Mouse (Mus musculus) heart, postnatal 4 days (tissue): Measurements from ENCODE around the gene Neu2. TPM values are rescaled to one million over a fixed set of nuclear protein-coding genes. Genes with fewer than 3 reads are reported as not detected.

Experiments
- DNase-seq: peaks from one replicate; pipeline ENCODE4 v3.0.0; 2021
- total RNA-seq, 2 experiments: library from RNA; stranded (reverse); gene quantifications; 2 replicates each; pipeline ENCODE4 v1.2.3; 2021

Neu2 gene
- total RNA-seq, 2 experiments from 2014 or later: not detected

DNA sequence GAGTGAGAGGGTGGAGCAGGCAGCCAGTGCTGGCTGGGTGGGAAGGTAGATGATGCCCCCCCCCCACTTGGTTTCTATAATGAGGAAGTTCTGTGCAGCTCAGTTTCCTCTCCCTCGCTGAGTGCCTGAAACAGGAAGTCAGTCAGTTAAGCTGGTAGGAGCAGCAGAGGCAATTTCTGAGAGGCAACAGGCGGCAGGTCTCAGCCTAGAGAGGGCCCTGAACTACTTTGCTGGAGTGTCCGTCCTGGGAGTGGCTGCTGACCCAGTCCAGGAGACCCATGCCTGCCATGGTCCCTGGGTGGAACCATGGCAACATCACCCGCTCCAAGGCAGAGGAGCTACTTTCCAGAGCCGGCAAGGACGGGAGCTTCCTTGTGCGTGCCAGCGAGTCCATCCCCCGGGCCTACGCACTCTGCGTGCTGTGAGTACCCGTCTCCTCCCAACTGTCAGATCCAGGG is 110.6 kb downstream of the Neu2 start, which contains the start of gene Inpp5d:
Gene Inpp5d (plus strand): TSS at position 102 of the 458 bp plus-strand sequence.
- DNase-seq: peak; percentile 24

DNA sequence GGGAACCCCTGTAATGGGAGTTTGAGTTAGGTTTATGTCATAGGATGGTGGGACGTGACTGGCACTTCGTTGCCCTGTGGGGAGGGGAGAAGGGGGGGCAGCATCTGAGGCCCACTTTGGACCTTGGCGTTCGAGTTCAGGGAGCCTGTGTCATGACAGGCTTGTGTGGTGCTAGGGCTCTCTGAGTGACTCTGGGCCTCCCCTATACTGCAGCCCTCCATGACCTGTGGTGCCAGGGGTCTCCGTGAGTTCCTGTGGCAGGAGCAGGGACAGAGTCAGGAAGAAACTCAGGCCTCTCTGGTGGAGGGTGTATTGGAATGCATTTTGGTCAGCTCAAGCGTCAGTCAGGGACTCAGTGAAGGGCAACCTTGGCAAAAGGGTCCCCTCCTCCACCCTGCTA is 111.0 kb downstream of the Neu2 start:
- no peak for DNase-seq

- no peak for DNase-seq
Measured at GRCm38 (mm10) chr1:87621146-87621857, 111.6 kb downstream of the Neu2 start.

DNA sequence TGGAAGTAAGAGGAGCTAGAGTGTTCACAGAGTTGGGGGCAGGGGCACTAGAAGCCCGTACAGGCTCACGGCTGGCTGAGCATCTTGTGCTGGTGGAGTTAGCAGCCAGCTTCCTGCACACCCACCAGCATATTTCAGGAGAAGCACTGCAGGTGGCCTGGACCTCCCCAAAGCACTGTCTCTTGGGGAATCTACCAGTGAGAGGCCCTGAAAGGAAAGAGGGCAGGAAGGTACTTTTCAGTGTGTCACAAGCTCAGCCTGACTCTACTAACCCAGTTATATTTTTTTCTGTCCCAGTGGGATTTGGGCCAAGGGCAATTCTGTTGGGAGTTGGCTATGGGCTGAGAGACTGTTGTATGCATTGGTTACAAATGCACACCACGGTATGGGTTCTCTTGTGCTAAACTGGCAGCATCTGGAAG is 112.2 kb downstream of the Neu2 start:
- DNase-seq: no peak

DNA sequence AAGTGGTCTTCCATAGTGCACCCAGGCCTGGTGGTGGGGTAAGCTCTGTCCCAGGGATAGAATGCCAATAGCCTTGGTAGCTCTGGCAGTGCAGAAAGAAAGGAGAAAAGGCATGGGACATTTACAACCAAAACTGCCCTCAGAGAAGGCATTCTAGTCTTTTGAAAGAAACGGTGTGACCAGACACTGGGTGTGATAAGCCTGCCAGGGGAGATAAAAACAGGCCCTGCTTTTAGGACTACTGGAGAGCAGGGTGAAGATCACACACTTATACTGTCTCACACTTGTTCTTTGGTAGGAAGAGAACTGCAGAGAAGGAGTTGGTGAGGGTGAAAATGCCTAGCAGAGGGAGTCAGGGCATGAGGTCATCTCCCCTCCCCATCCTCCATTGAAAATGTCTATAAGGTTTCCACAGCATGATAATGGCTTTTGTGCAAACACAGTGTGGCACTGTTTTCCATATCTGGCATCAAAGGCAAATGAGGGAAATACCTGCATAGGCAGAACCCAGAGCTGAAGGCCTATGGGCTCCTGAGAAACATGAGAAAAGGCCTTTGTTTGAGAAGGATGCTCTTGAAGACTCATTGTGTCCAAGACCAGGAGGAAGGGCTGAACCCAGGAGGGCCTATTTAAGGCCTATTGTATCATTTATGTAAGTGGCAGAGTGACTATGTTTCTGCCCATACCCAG is 114.4 kb downstream of the Neu2 start:
- no peak for DNase-seq

- DNase-seq: no peak
Measured at GRCm38 (mm10) chr1:87624826-87625225, 115.1 kb downstream of the Neu2 start.

- DNase-seq: no peak
Measured at GRCm38 (mm10) chr1:87625254-87626025, 115.8 kb downstream of the Neu2 start.

GRCm38 (mm10) chr1:87626344-87626743 is 116.7 kb downstream of the Neu2 start:
- peak; percentile 27 for DNase-seq

DNA sequence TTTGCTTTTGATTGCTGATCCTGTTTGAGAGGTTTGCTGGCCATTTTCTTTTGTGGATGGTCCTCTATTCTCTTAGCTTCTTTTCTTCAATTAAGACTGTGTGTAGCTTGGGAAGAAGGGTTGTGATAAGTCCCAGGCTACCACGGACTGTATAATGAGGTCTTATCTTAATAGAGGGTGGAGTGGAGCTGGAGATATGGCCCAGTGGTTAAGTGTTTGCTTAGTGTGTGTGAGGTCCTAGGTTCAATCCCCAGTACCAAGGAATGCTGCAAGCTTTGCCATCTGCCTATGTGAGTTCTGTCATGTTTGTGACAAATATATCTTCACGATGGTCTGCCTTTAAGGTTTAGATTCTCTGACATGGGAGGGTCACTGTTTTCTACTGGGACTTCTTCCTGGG is 118.4 kb downstream of the Neu2 start:
- DNase-seq: no peak

DNA sequence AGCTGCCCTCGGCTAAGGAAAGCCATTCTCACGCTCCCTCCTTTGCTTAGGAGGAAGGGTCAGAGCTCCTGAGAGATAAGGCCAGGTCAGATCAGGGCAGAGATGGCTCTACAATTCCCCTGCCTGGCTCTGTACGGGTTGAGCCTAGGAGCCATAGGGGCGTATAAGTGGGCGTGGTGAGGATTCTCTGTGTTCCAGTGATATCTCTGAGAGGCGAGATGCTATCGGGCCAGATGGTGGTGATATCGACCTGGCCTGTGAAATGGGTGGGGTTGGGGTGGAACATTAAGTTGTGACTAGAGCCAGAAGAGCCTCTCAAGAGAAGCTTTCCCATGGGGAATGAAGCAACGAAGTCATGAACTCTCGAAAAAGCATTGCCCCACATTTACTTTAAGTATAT is 121.9 kb downstream of the Neu2 start:
- no peak for DNase-seq

DNA sequence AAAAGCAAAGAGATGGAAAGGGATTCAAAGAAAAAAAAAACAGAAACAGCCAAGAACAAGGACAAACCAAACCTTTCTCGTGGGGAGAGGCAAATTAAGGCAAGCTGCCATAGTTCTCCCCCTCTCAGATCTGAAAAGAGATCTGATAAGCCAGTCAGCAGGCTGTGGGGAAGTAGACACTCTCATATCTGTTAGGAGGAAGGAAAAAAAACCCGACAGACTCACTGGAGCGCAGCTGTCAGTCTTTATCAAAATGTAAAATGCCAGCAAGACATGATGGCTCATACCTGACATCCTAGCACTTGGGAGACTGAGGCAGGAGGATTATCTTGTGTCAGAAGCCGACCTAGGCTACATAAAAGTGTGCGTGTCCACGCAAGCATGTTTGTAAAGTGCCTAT is 122.5 kb downstream of the Neu2 start:
- no peak for DNase-seq

GRCm38 (mm10) chr1:87636716-87637117 is 127.0 kb downstream of the Neu2 start:
- no peak for DNase-seq

- no peak for DNase-seq
Measured at GRCm38 (mm10) chr1:87637121-87637877, 127.6 kb downstream of the Neu2 start.

GRCm38 (mm10) chr1:87637878-87638600 is 128.3 kb downstream of the Neu2 start:
- no peak for DNase-seq

- peak; percentile 12 for DNase-seq
Measured at GRCm38 (mm10) chr1:87639724-87640123, 130.0 kb downstream of the Neu2 start.

- peak; percentile 46 for DNase-seq
Measured at GRCm38 (mm10) chr1:87640165-87640661, 130.5 kb downstream of the Neu2 start.

DNA sequence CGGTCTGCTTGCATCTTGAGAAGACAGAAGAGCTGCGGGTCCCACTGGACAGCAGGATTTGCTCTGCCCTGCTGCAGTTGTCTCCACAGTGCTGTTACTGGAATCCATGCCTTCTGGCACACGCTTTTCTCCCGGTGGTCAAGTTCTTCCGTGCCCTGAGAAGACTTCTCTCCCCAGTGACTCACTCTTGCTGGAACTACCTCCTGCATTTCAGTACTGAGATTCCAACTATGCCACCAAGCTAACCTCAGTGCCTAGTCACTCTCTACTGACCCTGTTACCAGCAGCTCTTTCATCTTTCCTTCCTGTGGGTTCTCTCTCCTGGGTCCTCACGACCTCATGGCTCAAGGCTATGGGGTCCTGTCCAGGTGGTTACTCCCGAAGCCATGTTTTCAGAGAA is 133.3 kb downstream of the Neu2 start:
- no peak for DNase-seq

- DNase-seq: peak; percentile 15
Measured at GRCm38 (mm10) chr1:87645041-87645440, 135.4 kb downstream of the Neu2 start.

GRCm38 (mm10) chr1:87645748-87646147 is 136.1 kb downstream of the Neu2 start:
- DNase-seq: no peak
